8 mouse cellular contexts compared by ENCODE assay signal in the genomic region with DNA sequence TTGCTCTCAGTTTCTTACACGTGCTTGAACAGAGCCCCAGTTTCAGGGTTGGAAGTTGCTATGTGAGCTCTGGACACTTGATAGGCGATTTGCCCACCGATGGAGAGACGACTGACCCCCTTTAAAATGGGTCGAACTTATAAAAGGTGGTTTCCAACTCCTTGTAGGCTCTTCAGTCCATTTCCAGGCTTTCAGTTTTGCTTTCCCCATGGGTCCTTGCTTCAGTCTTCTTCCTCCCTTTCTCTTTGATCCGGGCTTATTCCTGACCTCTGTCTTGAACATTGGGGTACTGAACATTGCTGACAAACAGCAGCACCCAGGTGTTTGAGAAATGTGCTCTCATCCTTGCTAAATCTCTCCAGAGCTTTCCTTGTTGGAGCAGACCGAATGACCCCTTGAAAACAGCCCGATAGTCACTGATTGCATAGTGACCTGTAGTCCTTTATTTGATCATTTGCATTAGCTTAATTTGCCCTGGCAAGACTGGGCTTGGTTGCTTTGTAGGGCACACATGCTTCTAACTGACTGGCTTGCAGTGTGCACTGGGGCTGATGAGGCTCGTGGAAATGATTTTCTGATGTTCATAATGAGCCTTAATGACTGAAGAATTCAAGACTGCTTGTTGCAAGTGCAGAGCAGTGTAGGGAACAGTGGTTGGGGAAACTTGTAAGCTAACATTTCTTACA. TPM values are rescaled to one million over a fixed set of nuclear protein-coding genes. Genes with fewer than 3 reads are reported as not detected.
DNase-seq lines count a peak whose midpoint lies in the region; ATAC-seq lines count a peak whose summit lies in the region.
"Had no signal": no experiment of that assay in that cellular context is flagged by ENCODE, and none has a peak within 500 bp of the region (broad histone marks: within the 10 kb centered on the region; RNA-seq: fewer than 3 reads in every experiment).

No protein-coding gene starts in this region.

- peak overlapping the region; percentile 98 for H3K4me3 ChIP-seq in megakaryocyte, embryonic 14.5 days (replicated peaks)
- H3K4me3 ChIP-seq in heart, embryonic 16.5 days (ENCODE audit: low read length), result peak overlapping the region; percentile 98
- H3K4me3 ChIP-seq in liver, embryonic 13.5 days (replicated peaks), result peak overlapping the region; percentile 92
- H3K4me3 ChIP-seq in stomach, embryonic 16.5 days (replicated peaks; ENCODE audit: low read length), result peak overlapping the region; percentile 93

- no peak for DNase-seq in liver, embryonic 13.5 days
- no peak for DNase-seq in ovary, adult 18-20 months (ENCODE audit: low spot score)
- no peak for DNase-seq in embryo, embryonic 11 days
- DNase-seq: kidney, adult 18-20 months had no signal

- peak overlapping the region; percentile 98 for H3K9ac ChIP-seq in heart, embryonic 16.5 days (ENCODE audit: low read length)
- no peak overlapping the region for H3K9ac ChIP-seq in liver, embryonic 13.5 days
- H3K9ac ChIP-seq in stomach, embryonic 16.5 days (ENCODE audit: low read length), result peak overlapping the region; percentile 60

- 44% methylated on average over 9 of the region's 9 CpGs for WGBS in heart, embryonic 16.5 days
- WGBS in liver, embryonic 13.5 days (ENCODE audit: insufficient replicate concordance), result 55% methylated on average over 9 of the region's 9 CpGs
- WGBS in stomach, embryonic 16.5 days, result 42% methylated on average over 9 of the region's 9 CpGs

- peak overlapping the region; percentile 94 for H3K4me2 ChIP-seq in heart, embryonic 16.5 days (ENCODE audit: low read depth, low read length)
- H3K4me2 ChIP-seq in liver, embryonic 13.5 days, result peak overlapping the region; percentile 86
- H3K4me2 ChIP-seq in stomach, embryonic 16.5 days (ENCODE audit: low read depth, low read length), result peak overlapping the region; percentile 70

- peaks cover 50% of the 10 kb centered on the region for H3K36me3 ChIP-seq in megakaryocyte, embryonic 14.5 days (replicated peaks; ENCODE audit: low read length)
- no peaks in the 10 kb centered on the region for H3K36me3 ChIP-seq in heart, embryonic 16.5 days (ENCODE audit: control insufficient read depth, insufficient read depth)
- H3K36me3 ChIP-seq in liver, embryonic 13.5 days, result 0 out of 2 replicates have a peak, but pooled peaks cover 3% of the 10 kb centered on the region
- H3K36me3 ChIP-seq in stomach, embryonic 16.5 days (ENCODE audit: control insufficient read depth, insufficient read depth, low read length), result no peaks in the 10 kb centered on the region

- ATAC-seq in megakaryocyte, adult 5-6 weeks (ENCODE audit: poor library complexity, severe bottlenecking), result no peak
- no peak for ATAC-seq in heart, embryonic 16.5 days (replicated peaks; ENCODE audit: extremely low read depth, insufficient read depth, low FRiP score)
- ATAC-seq in liver, embryonic 13.5 days (ENCODE audit: low read depth), result no peak
- no peak for ATAC-seq in stomach, embryonic 16.5 days (ENCODE audit: insufficient read depth, low FRiP score)

- H3K9me3 ChIP-seq in megakaryocyte, embryonic 14.5 days, result no peaks in the 10 kb centered on the region
- no peaks in the 10 kb centered on the region for H3K9me3 ChIP-seq in heart, embryonic 16.5 days (replicated peaks; ENCODE audit: control insufficient read depth, low read length)
- H3K9me3 ChIP-seq in liver, embryonic 13.5 days (replicated peaks), result no peaks in the 10 kb centered on the region
- H3K9me3 ChIP-seq in stomach, embryonic 16.5 days (replicated peaks; ENCODE audit: control insufficient read depth, low read length), result no peaks in the 10 kb centered on the region

- H3K4me1 ChIP-seq in megakaryocyte, embryonic 14.5 days, result peaks cover 83% of the 10 kb centered on the region
- peaks cover 40% of the 10 kb centered on the region for H3K4me1 ChIP-seq in heart, embryonic 16.5 days (ENCODE audit: control insufficient read depth, insufficient read depth, low read length)
- H3K4me1 ChIP-seq in liver, embryonic 13.5 days (replicated peaks), result peaks cover 72% of the 10 kb centered on the region
- peaks cover 32% of the 10 kb centered on the region for H3K4me1 ChIP-seq in stomach, embryonic 16.5 days (ENCODE audit: control insufficient read depth, insufficient read depth, low read length)

- H3K27ac ChIP-seq in heart, embryonic 16.5 days (ENCODE audit: low read length), result no peak overlapping the region
- H3K27ac ChIP-seq in liver, embryonic 13.5 days, result no peak overlapping the region
- H3K27ac ChIP-seq in stomach, embryonic 16.5 days (ENCODE audit: low read length), result peak overlapping the region; percentile 75

- no peaks in the 10 kb centered on the region for H3K27me3 ChIP-seq in megakaryocyte, embryonic 14.5 days (replicated peaks)
- no peaks in the 10 kb centered on the region for H3K27me3 ChIP-seq in heart, embryonic 16.5 days (ENCODE audit: control insufficient read depth, insufficient read depth, low read length)
- H3K27me3 ChIP-seq in liver, embryonic 13.5 days, result no peaks in the 10 kb centered on the region
- H3K27me3 ChIP-seq in stomach, embryonic 16.5 days (ENCODE audit: control insufficient read depth, insufficient read depth, low read length), result no peaks in the 10 kb centered on the region

RNA-seq across cellular contexts. Expression of a gene that starts 3.4 kb away (rescaled TPM):
- polyA plus RNA-seq in megakaryocyte, embryonic 14.5 days (2012; ENCODE audit: insufficient read depth, low replicate concordance), result 106 and 185 TPM in 2 replicates
- 2.9 and 3.0 TPM in 2 replicates for total RNA-seq in megakaryocyte, adult 5-6 weeks (2015)
- 4.5 and 5.4 TPM in 2 replicates for total RNA-seq in megakaryocyte, adult 5-6 weeks (2017)
- 27.6 and 31.2 TPM in 2 replicates for polyA plus RNA-seq in heart, embryonic 16.5 days (2015; fragmentation: Nextera tagmentation; extraction: Ambion mirVana)
- 10.5 and 12.6 TPM in 2 replicates for polyA plus RNA-seq in liver, embryonic 13.5 days (2015; fragmentation: Nextera tagmentation; extraction: Ambion mirVana)
- 34.1 and 36.3 TPM in 2 replicates for polyA plus RNA-seq in stomach, embryonic 16.5 days (2015; fragmentation: Nextera tagmentation; extraction: Ambion mirVana)
